Mouse (Mus musculus): Measurements from ENCODE around the gene Ksr2.

DNA sequence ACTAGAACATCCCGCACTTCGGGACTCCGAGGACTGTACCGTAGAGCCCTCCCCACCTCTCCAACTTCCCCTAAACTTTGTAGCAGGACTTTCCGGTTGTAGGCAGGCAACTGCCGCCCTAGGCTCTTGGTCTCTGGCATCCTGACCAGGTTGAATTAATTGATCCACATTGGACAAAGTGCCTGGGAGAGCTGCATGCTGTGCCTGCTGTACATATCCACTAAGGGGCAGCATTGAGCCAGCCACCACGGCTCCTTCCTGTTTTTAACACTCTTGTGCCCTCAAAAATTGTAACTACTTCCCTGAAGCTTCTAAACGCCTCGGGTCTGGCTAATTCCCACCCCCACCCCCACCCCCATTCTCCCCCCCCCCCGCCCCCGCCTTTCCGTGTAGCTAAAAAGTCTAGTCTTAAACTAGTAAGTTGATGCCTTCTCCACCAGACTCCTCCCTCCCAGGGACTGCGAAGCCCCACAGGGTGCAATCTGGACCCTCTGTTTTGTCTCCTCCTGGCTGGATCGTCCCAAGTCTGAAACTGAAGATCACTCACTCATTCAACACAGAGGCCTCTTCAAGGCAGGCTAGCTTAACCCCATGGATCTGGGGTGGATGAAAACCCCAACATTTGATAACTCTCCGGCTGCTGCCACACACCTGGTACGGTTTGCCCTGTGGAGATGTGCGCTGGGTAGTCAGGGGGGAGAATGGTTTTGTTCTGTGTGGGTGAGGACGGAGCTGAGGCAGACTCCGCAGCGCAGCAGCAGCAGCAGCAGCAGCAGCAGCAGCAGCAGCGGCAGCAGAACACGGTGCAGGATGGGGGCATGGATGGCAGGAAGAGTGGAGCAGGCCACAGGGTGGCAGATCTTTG lies 95.9 kb downstream of the Ksr2 start:
- no peak for TF ChIP-seq GATA1 (IDR thresholded peaks at IDR 0.05; ENCODE audit: low read length)
- TF ChIP-seq TAL1 (IDR thresholded peaks at IDR 0.05; ENCODE audit: low read length) = no peak

Data from erythroblast, embryonic 14.5 days (primary cell).